Mouse (Mus musculus) liver, embryonic 15.5 days (tissue): ENCODE data around the gene Itgax. TPM values are rescaled to one million over a fixed set of nuclear protein-coding genes. Genes with fewer than 3 reads are reported as not detected.

Experiments used
- ATAC-seq: fragments of 200-750 bp; cut with Nextera tagmentation; 2 replicates; pipeline ENCODE4 v1.8.0; 2017; ENCODE audit warnings: moderate number of reproducible peaks, mild to moderate bottlenecking, moderate library complexity; ENCODE audit not compliant: insufficient read depth
- H3K27ac ChIP-seq: fragments of 300-500 bp; sonication (generic); replicated peaks from 2 replicates; pipeline ENCODE4 v1.5.1; 2015; ENCODE audit warnings: mild to moderate bottlenecking, inconsistent platforms
- H3K27me3 ChIP-seq: fragments of 300-500 bp; sonication (generic); 2 replicates; pipeline ENCODE4 v1.6.1; 2015; ENCODE audit warnings: mild to moderate bottlenecking, inconsistent platforms
- H3K36me3 ChIP-seq: fragments of 300-500 bp; sonication (generic); replicated peaks from 2 replicates; pipeline ENCODE4 v1.6.1; 2015; ENCODE audit warnings: moderate library complexity, mild to moderate bottlenecking, inconsistent platforms
- H3K4me1 ChIP-seq: fragments of 300-500 bp; sonication (generic); replicated peaks from 2 replicates; pipeline ENCODE4 v1.6.1; 2015; ENCODE audit warnings: inconsistent platforms
- H3K4me2 ChIP-seq: fragments of 300-500 bp; sonication (generic); 2 replicates; pipeline ENCODE4 v1.6.1; 2015; ENCODE audit warnings: moderate library complexity, mild to moderate bottlenecking, inconsistent platforms
- H3K4me3 ChIP-seq: fragments of 300-500 bp; sonication (generic); replicated peaks from 2 replicates; pipeline ENCODE4 v1.5.1; 2015; ENCODE audit warnings: mild to moderate bottlenecking, inconsistent platforms
- H3K9ac ChIP-seq: fragments of 300-500 bp; sonication (generic); 2 replicates; pipeline ENCODE4 v1.6.1; 2015; ENCODE audit warnings: moderate library complexity, mild to moderate bottlenecking, inconsistent platforms
- H3K9me3 ChIP-seq: fragments of 300-500 bp; sonication (generic); replicated peaks from 2 replicates; pipeline ENCODE4 v1.6.1; 2016; ENCODE audit warnings: inconsistent platforms
- WGBS: fragments of 180-500 bp; shearing (Covaris S2); methylation state at CpG from one replicate; pipeline ENCODE4 v1.1.7; 2015; ENCODE audit warnings: mixed read lengths; ENCODE audit not compliant: insufficient replicate concordance; 5-methylcytosine and 5-hydroxymethylcytosine counted together
- polyA plus RNA-seq: library from polyadenylated mRNA; unstranded; fragments of >200 nt; fragmentation: Nextera tagmentation; extraction: Ambion mirVana; gene quantifications from 2 replicates; pipeline ENCODE4 v1.2.1, GENCODE M21; 2015

Itgax gene
- 0.13 and 0.21 TPM in 2 replicates for polyA plus RNA-seq

GRCm38 (mm10) chr7:128128741-128129720 is at the start of gene Itgax:
Gene Itgax (plus strand): TSS chr7:128129547.
- H3K4me1 ChIP-seq: no peaks in the 10 kb centered on the region; the same call in 1 of the 2 replicates
- no peak within 1 kb of the TSS for H3K9ac ChIP-seq
- WGBS: 37% methylated on average over 8 of the region's 8 CpGs
- H3K4me3 ChIP-seq: no peak within 1 kb of the TSS
- ATAC-seq: no peak
- H3K27me3 ChIP-seq: no peaks in the 10 kb centered on the region
- no peak within 1 kb of the TSS for H3K27ac ChIP-seq
- H3K9me3 ChIP-seq: no peaks in the 10 kb centered on the region
- no peak within 1 kb of the TSS for H3K4me2 ChIP-seq
- no peaks in the 10 kb centered on the region for H3K36me3 ChIP-seq

- Histone ChIP-seq H3K4me3 (no peak overlapping the region), H3K9ac (no peak overlapping the region), H3K4me2 (no peak overlapping the region), H3K27me3 (no peaks in the 10 kb centered on the region), H3K27ac (no peak overlapping the region), H3K9me3 (no peaks in the 10 kb centered on the region), H3K36me3 (no peaks in the 10 kb centered on the region), H3K4me1 (no peaks in the 10 kb centered on the region)
- ATAC-seq: no peak
- 69% methylated on average over 8 of the region's 8 CpGs for WGBS
These were observed 49.3 kb upstream of the Itgax start for GRCm38 (mm10) chr7:128080012-128080411.

GRCm38 (mm10) chr7:128089141-128089540 is 40.2 kb upstream of the Itgax start:
- Histone ChIP-seq H3K9me3 (no peaks in the 10 kb centered on the region), H3K27me3 (no peaks in the 10 kb centered on the region), H3K4me2 (no peak overlapping the region), H3K27ac (no peak overlapping the region), H3K4me1 (no peaks in the 10 kb centered on the region), H3K9ac (no peak overlapping the region), H3K4me3 (no peak overlapping the region), H3K36me3 (no peaks in the 10 kb centered on the region)
- no peak for ATAC-seq
- WGBS: 41% methylated on average over 7 of the region's 7 CpGs

GRCm38 (mm10) chr7:128098135-128098534 is 31.2 kb upstream of the Itgax start:
- H3K9ac ChIP-seq: no peak overlapping the region
- no peak for ATAC-seq

GRCm38 (mm10) chr7:128100742-128101357 is 28.5 kb upstream of the Itgax start:
- H3K4me3 ChIP-seq: no peak overlapping the region
- H3K27ac ChIP-seq: no peak overlapping the region
- WGBS: 50% methylated on average over 2 of the region's 2 CpGs
- H3K27me3 ChIP-seq: no peaks in the 10 kb centered on the region
- ATAC-seq: no peak
- H3K9me3 ChIP-seq: no peaks in the 10 kb centered on the region
- H3K4me2 ChIP-seq: no peak overlapping the region
- no peaks in the 10 kb centered on the region for H3K36me3 ChIP-seq
- H3K9ac ChIP-seq: no peak overlapping the region
- H3K4me1 ChIP-seq: no peaks in the 10 kb centered on the region

More at GRCm38 (mm10) chr7:128098135-128098534, 31.2 kb upstream of the Itgax start:
- H3K36me3 ChIP-seq: no peaks in the 10 kb centered on the region
- no peak overlapping the region for H3K4me3 ChIP-seq
- 45% methylated on average over 1 of the region's 1 CpGs for WGBS
- no peaks in the 10 kb centered on the region for H3K27me3 ChIP-seq
- H3K4me2 ChIP-seq: no peak overlapping the region
- no peaks in the 10 kb centered on the region for H3K4me1 ChIP-seq
- H3K27ac ChIP-seq: no peak overlapping the region
- no peaks in the 10 kb centered on the region for H3K9me3 ChIP-seq

- ATAC-seq: no peak
- Histone ChIP-seq H3K4me2 (no peak overlapping the region), H3K9ac (no peak overlapping the region), H3K27me3 (no peaks in the 10 kb centered on the region), H3K9me3 (no peaks in the 10 kb centered on the region), H3K4me3 (no peak overlapping the region), H3K4me1 (no peaks in the 10 kb centered on the region), H3K36me3 (no peaks in the 10 kb centered on the region), H3K27ac (no peak overlapping the region)
- 56% methylated on average over 4 of the region's 4 CpGs for WGBS
These were observed 24.1 kb upstream of the Itgax start for GRCm38 (mm10) chr7:128105246-128105645.

- no peak overlapping the region for H3K4me3 ChIP-seq
- no peaks in the 10 kb centered on the region for H3K36me3 ChIP-seq
- ATAC-seq: no peak
- no peaks in the 10 kb centered on the region for H3K4me1 ChIP-seq
- H3K9me3 ChIP-seq: no peaks in the 10 kb centered on the region
- H3K27me3 ChIP-seq: no peaks in the 10 kb centered on the region
- no peak overlapping the region for H3K9ac ChIP-seq
- no peak overlapping the region for H3K4me2 ChIP-seq
- no peak overlapping the region for H3K27ac ChIP-seq
- WGBS: 67% methylated on average over 7 of the region's 7 CpGs
These were observed 21.9 kb upstream of the Itgax start for GRCm38 (mm10) chr7:128107462-128107861.

GRCm38 (mm10) chr7:128110314-128110713 is 19.0 kb upstream of the Itgax start:
- H3K4me2 ChIP-seq: no peak overlapping the region

GRCm38 (mm10) chr7:128112131-128112530 is 17.2 kb upstream of the Itgax start:
- H3K27ac ChIP-seq: no peak overlapping the region
- H3K9ac ChIP-seq: no peak overlapping the region
- no peak overlapping the region for H3K4me3 ChIP-seq
- no peaks in the 10 kb centered on the region for H3K4me1 ChIP-seq
- no peaks in the 10 kb centered on the region for H3K27me3 ChIP-seq
- WGBS: 70% methylated on average over 11 of the region's 11 CpGs
- ATAC-seq: no peak
- no peaks in the 10 kb centered on the region for H3K9me3 ChIP-seq
- H3K36me3 ChIP-seq: no peaks in the 10 kb centered on the region
- H3K4me2 ChIP-seq: no peak overlapping the region

More at GRCm38 (mm10) chr7:128110314-128110713, 19.0 kb upstream of the Itgax start:
- WGBS: 31% methylated on average over 2 of the region's 2 CpGs
- Histone ChIP-seq H3K27ac (no peak overlapping the region), H3K4me1 (no peaks in the 10 kb centered on the region), H3K4me3 (no peak overlapping the region), H3K36me3 (no peaks in the 10 kb centered on the region), H3K27me3 (no peaks in the 10 kb centered on the region), H3K9ac (no peak overlapping the region), H3K9me3 (no peaks in the 10 kb centered on the region)
- ATAC-seq: no peak

- H3K4me3 ChIP-seq: no peak overlapping the region
- no peak overlapping the region for H3K27ac ChIP-seq
- no peaks in the 10 kb centered on the region for H3K4me1 ChIP-seq
- ATAC-seq: no peak
- H3K36me3 ChIP-seq: no peaks in the 10 kb centered on the region
- WGBS: 71% methylated on average over 11 of the region's 11 CpGs
- no peaks in the 10 kb centered on the region for H3K27me3 ChIP-seq
- H3K9ac ChIP-seq: no peak overlapping the region
- H3K4me2 ChIP-seq: no peak overlapping the region
- no peaks in the 10 kb centered on the region for H3K9me3 ChIP-seq
These were observed 14.8 kb upstream of the Itgax start for GRCm38 (mm10) chr7:128114371-128115105.
